Mouse (Mus musculus) cerebellum, adult 2 months (tissue): ENCODE results near the gene Fgd6. TPM values are rescaled to one million over a fixed set of nuclear protein-coding genes. Genes with fewer than 3 reads are reported as not detected.

Experiments used
- DNase-seq, 2 experiments: peaks; one replicate each; pipeline ENCODE4 v3.0.0; 2021
- H3K27ac ChIP-seq: fragments of 200-500 bp; 2 replicates; pipeline ENCODE4 v1.5.1; 2012; ENCODE audit warnings: low read length, control low read depth, inconsistent platforms; ENCODE audit not compliant: insufficient read depth
- H3K27me3 ChIP-seq: fragments of 200-500 bp; 2 replicates; pipeline ENCODE4 v1.6.1; 2012; ENCODE audit warnings: inconsistent platforms, mild to moderate bottlenecking, low read length, moderate library complexity; ENCODE audit not compliant: control insufficient read depth, insufficient read depth
- H3K4me1 ChIP-seq: fragments of 200-500 bp; 2 replicates; pipeline ENCODE4 v1.6.1; 2011; ENCODE audit warnings: low read length; ENCODE audit not compliant: control insufficient read depth, insufficient read depth
- H3K4me3 ChIP-seq: fragments of 200-500 bp; replicated peaks from 2 replicates; pipeline ENCODE3; 2011; ENCODE audit warnings: mild to moderate bottlenecking, low read depth, low read length, control low read depth; ENCODE audit not compliant: insufficient read depth
- CTCF ChIP-seq: fragments of 200-500 bp; IDR thresholded peaks from 2 replicates; pipeline ENCODE4 v1.5.1; 2011; ENCODE audit warnings: low read depth, mild to moderate bottlenecking, control low read depth, low read length, moderate library complexity, borderline replicate concordance; ENCODE audit not compliant: insufficient read depth
- POLR2A ChIP-seq: fragments of 200-500 bp; IDR thresholded peaks from 2 replicates; pipeline ENCODE4 v1.6.1; 2011; ENCODE audit warnings: low read length, control low read depth, borderline replicate concordance; ENCODE audit not compliant: insufficient read depth
- WGBS: fragments of 180-500 bp; shearing (Covaris S2); methylation state at CpG from one replicate; pipeline ENCODE4 v1.1.7; 2018; 5-methylcytosine and 5-hydroxymethylcytosine counted together
- polyA plus RNA-seq: library from polyadenylated mRNA; depleted of rRNA; stranded (reverse); fragments of >200 nt; gene quantifications from 2 replicates; pipeline ENCODE4 v1.2.3, GENCODE M21; 2012

The Fgd6 gene
- polyA plus RNA-seq, 1 experiment = 5.4 TPM

DNA sequence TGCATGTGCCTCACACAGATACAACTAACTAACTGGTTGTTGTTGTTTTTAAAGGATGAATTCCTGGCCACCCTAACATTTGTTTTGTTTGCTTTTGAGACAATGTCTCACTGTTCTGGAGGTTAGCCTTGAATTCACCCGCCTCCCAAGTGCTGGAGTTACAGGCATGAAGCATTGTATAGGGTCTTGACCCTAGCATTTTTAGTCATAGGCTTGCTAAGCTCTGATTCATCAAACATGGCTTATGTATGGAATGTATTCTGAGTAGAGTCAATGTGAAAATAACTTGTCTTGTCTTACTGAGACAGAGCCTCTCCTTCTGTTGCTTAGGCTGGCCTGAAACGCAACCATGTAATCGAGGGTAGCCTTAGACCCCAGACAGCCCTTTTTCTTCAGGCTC is 82.1 kb downstream of the Fgd6 start:
- H3K27me3 ChIP-seq = no peaks in the 10 kb centered on the region
- TF ChIP-seq CTCF (no peak), POLR2A (no peak)
- no peak overlapping the region for H3K27ac ChIP-seq
- DNase-seq = no peak
- 93% methylated on average over 3 of the region's 3 CpGs for WGBS
- no peak overlapping the region for H3K4me3 ChIP-seq
- no peaks in the 10 kb centered on the region for H3K4me1 ChIP-seq

DNA sequence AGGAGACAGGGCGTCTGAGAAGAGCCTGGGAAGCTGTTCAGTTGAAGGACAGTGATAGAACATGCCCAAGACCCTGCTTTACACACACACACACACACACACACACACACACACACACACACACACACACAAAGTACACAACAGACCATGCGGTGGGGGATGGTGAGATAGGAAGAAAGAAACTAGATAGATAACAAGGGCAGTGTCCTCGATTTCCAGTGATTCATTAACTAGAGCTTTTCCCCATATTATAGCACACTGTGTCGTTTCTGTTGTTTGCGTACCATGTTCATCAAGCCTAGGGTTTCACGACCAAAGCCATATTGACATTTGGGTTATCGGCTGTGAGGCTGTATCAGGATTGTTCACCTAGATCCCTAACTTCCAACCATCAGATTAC is 83.2 kb downstream of the Fgd6 start:
- 97% methylated on average over 7 of the region's 7 CpGs for WGBS
- TF ChIP-seq POLR2A = no peak
- TF ChIP-seq CTCF = no peak
- Histone ChIP-seq H3K27me3 (no peaks in the 10 kb centered on the region), H3K27ac (no peak overlapping the region), H3K4me1 (no peaks in the 10 kb centered on the region), H3K4me3 (no peak overlapping the region)
- DNase-seq = no peak

DNA sequence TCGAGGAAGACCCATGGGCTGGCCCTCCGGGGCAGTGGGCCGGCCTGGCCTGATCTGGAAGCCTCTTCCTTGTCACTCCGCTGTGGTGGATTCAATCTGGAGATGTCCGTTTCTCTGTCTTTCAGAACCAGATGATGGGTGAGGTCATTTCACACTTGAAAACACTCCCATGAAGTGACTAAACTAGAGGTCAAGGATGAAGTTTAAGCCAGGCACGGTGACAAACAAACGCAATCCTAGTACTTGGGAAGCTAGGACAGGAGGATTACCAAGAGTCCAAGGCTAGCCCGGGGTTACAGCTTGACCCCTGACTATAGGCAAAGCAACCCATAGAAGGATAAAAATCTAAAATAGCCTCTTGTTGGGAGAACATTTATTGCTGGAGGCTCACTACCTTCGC is 84.9 kb downstream of the Fgd6 start:
- TF ChIP-seq POLR2A (no peak), CTCF (no peak)
- no peak for DNase-seq
- Histone ChIP-seq H3K27ac (no peak overlapping the region), H3K4me3 (no peak overlapping the region), H3K27me3 (no peaks in the 10 kb centered on the region), H3K4me1 (no peaks in the 10 kb centered on the region)
- WGBS = 90% methylated on average over 9 of the region's 9 CpGs

DNA sequence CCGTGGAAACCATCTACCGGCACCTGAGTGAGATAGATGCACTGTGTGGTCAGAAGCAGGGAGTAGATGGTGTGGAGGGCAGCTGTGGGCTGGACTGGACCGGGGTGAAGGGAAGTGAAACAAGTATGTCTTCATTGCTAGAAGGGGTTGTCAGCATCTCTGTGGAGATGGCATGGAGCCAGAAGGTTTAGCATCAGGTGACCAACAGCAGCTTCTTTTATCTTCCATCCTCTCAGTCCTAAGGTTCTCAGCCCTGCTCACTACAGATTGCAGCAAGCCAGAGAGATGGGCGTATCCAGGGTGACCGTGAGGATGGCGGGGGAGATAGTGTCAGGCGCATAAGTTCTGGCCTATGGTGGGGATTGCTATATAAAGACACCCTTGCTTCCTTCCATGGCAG is 86.8 kb downstream of the Fgd6 start:
- no peak overlapping the region for H3K4me3 ChIP-seq
- no peak overlapping the region for H3K27ac ChIP-seq
- TF ChIP-seq POLR2A (no peak), CTCF (no peak)
- H3K4me1 ChIP-seq = no peaks in the 10 kb centered on the region
- H3K27me3 ChIP-seq = no peaks in the 10 kb centered on the region
- DNase-seq = no peak
- 90% methylated on average over 7 of the region's 7 CpGs for WGBS

DNA sequence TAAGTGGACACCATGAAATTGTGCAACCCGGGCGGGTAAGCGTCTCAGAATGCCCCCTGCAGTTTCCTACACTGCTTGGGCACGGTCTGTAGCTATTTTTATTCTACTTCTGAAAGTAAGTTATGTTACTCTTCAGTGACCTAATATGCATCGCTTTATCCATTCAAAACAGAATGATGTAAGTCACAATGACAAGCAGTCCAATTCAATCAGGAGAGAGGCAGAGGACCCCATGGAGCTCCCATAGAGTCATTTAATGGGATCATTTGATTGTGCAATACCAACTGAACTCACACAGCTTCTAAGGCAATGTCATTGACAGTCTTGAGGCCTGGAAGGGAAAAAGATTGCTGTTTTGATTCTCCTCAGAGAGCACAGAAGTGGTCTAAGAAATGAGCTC is 87.8 kb downstream of the Fgd6 start:
- no peak overlapping the region for H3K27ac ChIP-seq
- no peak for TF ChIP-seq CTCF
- no peak for TF ChIP-seq POLR2A
- 58% methylated on average over 5 of the region's 5 CpGs for WGBS
- DNase-seq = no peak
- H3K4me1 ChIP-seq = peaks cover under 1% of the 10 kb centered on the region; the same call in 1 of the 2 replicates
- H3K27me3 ChIP-seq = no peaks in the 10 kb centered on the region
- H3K4me3 ChIP-seq = no peak overlapping the region

DNA sequence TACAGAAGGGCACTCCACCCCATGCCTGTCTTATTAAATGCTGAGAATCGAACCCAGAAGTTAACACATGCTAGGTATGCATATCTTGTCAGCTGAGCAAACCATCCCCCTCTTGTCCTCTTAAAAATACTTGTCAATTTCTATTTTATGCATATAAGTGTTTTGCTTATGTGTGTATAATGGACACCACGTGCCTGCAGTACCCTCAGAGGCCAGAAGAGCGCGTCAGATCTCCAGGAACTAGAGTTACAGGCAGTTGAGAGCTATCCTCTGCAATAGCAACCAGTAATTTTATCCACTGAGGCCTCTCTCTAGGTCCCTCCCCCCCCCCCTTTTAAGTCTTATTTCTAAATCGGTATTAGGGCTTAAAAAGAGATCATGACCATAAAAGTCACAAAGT is 88.6 kb downstream of the Fgd6 start:
- Histone ChIP-seq H3K4me3 (no peak overlapping the region), H3K27ac (no peak overlapping the region), H3K27me3 (no peaks in the 10 kb centered on the region), H3K4me1 (peaks cover 6% of the 10 kb centered on the region)
- 82% methylated on average over 5 of the region's 5 CpGs for WGBS
- DNase-seq = peak in 1 of 2 experiments; percentile 25
- no peak for TF ChIP-seq POLR2A
- TF ChIP-seq CTCF = peak; percentile 37; the same call in 1 of the 2 replicates

DNA sequence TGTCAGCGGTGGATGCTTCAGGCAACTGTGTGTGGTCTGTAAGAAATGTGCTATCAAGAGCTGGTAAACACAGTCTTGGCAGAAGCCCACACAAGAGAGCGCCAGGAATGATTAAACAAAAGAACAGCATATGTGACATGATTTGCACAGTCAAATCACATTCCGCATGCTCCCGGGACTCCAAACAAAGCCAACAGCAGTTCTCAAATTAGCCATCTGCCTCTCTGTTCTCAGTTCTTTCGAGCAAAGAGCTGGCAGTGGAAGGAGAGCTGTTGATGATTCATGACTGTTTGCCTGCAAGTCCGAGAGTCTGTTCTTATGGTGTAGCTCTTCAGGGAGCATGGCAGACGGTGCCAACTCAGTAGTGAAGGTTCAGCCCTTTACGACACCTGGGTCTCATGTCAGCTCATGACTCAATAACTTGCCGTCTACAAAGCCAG is 93.9 kb downstream of the Fgd6 start:
- TF ChIP-seq POLR2A (0 out of 2 replicates have a peak, but pooled peaks have one; percentile 11), CTCF (no peak)
- Histone ChIP-seq H3K27me3 (no peaks in the 10 kb centered on the region), H3K27ac (no peak overlapping the region; the same call in 1 of the 2 replicates), H3K4me1 (peaks cover 28% of the 10 kb centered on the region), H3K4me3 (no peak overlapping the region)
- WGBS = 5% methylated on average over 9 of the region's 9 CpGs
- DNase-seq = peak; percentile 84 to 97

DNA sequence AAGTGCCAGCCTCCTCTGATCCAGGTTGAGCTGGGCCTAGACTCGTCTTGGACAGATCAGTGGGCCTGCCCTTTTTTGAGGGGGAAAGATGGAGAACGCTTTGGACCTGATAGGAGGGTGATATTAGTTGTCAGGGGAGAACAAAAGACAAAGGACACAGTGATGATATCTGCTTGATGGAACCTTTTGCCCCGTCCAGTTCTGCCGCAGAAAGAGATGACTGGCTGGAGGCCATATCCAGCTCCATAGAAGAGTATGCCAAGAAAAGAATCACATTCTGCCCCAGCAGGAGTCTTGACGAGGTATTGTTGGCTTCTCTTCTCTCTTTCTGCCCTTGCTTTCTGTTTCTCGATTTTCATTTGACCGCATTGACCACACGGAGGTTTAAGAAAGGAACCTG is 97.3 kb downstream of the Fgd6 start:
- DNase-seq = peak; percentile 58 to 73
- H3K4me1 ChIP-seq = peaks cover 28% of the 10 kb centered on the region
- no peaks in the 10 kb centered on the region for H3K27me3 ChIP-seq
- no peak overlapping the region for H3K27ac ChIP-seq
- WGBS = 18% methylated on average over 8 of the region's 8 CpGs
- H3K4me3 ChIP-seq = no peak overlapping the region
- TF ChIP-seq POLR2A = no peak
- TF ChIP-seq CTCF = no peak

DNA sequence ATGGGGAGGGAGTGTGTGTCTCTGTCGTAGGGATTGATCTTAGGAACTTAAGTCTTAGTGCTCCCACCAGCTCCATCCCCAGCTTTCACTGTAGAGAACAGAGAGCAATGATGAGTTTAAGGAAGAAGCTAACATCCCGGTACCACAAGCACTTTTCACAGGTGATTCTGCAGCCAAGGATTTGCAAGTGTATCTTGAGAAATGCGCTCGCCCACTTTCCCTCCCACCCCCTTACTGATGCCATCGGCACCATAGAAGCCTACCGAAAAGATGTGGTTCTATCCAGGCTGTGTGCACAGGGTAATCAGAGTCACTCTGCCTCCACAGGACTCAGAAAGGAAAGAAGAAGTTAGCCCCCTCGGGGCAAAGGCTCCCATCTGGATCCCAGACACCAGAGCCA is 97.9 kb downstream of the Fgd6 start:
- peaks cover 26% of the 10 kb centered on the region for H3K4me1 ChIP-seq
- no peak overlapping the region for H3K4me3 ChIP-seq
- no peak for DNase-seq
- no peaks in the 10 kb centered on the region for H3K27me3 ChIP-seq
- 86% methylated on average over 7 of the region's 7 CpGs for WGBS
- H3K27ac ChIP-seq = no peak overlapping the region
- no peak for TF ChIP-seq CTCF
- no peak for TF ChIP-seq POLR2A
